Mouse (Mus musculus): ENCODE results near the gene Ppp2r2c. TPM values are rescaled to one million over a fixed set of nuclear protein-coding genes. Genes with fewer than 3 reads are reported as not detected.

Ppp2r2c gene
- polyA plus RNA-seq, 1 experiment = 5.2 TPM

DNA sequence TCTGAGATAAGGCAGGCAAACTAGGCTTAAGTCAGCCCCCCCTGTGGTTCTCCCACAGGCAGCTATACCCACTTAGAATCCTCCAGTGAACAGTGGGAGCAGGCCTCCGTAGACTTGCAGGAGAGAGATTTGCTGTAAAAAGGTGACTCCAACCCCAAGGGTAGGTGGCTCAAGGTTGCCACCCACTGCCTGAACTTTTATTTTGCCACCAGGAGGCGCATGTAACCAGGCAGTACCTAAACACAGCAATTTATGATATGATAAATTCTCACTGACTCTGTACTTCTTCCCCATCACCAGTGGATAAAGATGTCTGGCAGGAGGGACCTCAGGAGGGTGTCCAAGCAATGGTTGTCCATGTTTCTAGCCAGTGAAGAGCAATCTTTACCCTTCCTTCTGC lies 82.6 kb downstream of the Ppp2r2c start:
- no peak for DNase-seq
- no peaks in the 10 kb centered on the region for H3K4me1 ChIP-seq (ENCODE audit: control insufficient read depth, insufficient read depth, low read length)
- 35% methylated on average over 2 of the region's 2 CpGs for WGBS
- TF ChIP-seq CTCF (IDR thresholded peaks at IDR 0.05; ENCODE audit: insufficient read depth, low read length) (0 out of 2 replicates have a peak, but pooled peaks have one; percentile 23), POLR2A (IDR thresholded peaks at IDR 0.05; ENCODE audit: borderline replicate concordance, extremely low read depth, low read depth, low read length) (no peak)
- H3K4me3 ChIP-seq (replicated peaks; ENCODE audit: extremely low read depth, low read depth, low read length) = no peak overlapping the region

DNA sequence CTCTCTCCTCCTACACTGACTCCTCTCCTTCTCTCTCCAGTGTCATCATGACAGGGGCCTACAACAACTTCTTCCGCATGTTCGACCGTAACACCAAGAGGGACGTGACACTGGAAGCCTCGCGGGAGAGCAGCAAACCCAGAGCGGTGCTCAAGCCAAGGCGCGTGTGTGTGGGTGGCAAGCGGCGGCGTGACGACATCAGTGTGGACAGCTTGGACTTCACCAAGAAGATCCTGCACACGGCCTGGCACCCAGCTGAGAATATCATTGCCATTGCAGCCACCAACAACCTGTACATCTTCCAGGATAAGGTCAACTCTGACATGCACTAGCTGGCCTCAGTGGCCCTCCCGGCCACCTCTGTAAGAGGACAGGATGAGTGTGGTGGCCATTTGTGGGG lies 84.0 kb downstream of the Ppp2r2c start:
- Histone ChIP-seq H3K4me1 (ENCODE audit: control insufficient read depth, insufficient read depth, low read length) (no peaks in the 10 kb centered on the region), H3K4me3 (replicated peaks; ENCODE audit: extremely low read depth, low read depth, low read length) (no peak overlapping the region)
- 86% methylated on average over 15 of the region's 15 CpGs for WGBS
- TF ChIP-seq POLR2A (IDR thresholded peaks at IDR 0.05; ENCODE audit: borderline replicate concordance, extremely low read depth, low read depth, low read length) = no peak
- TF ChIP-seq CTCF (IDR thresholded peaks at IDR 0.05; ENCODE audit: insufficient read depth, low read length) = no peak
- no peak for DNase-seq

DNA sequence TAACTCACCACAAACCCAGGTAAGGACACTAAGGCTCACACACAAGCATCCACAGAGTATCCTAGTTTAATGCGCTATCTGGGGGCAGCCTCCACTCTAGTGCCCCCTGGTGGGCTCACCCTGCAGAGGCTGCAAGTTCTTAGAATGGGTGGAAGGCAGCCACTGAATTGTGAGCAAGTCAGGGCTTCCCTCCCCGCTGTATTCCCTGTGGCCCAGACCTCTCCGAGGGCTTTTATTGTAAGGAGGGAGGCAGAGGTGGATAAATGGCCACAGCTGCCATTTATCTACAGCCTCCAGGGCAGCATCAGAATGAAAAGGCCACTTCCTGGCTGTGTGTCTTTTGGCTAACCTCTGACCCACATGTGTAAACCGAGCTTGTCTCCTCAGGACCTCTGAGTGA lies 87.1 kb downstream of the Ppp2r2c start:
- DNase-seq = no peak
- peak; percentile 41 for TF ChIP-seq CTCF (IDR thresholded peaks at IDR 0.05; ENCODE audit: insufficient read depth, low read length)
- no peak for TF ChIP-seq POLR2A (IDR thresholded peaks at IDR 0.05; ENCODE audit: borderline replicate concordance, extremely low read depth, low read depth, low read length)
- Histone ChIP-seq H3K4me1 (ENCODE audit: control insufficient read depth, insufficient read depth, low read length) (no peaks in the 10 kb centered on the region), H3K4me3 (replicated peaks; ENCODE audit: extremely low read depth, low read depth, low read length) (no peak overlapping the region)
- 8% methylated on average over 4 of the region's 4 CpGs for WGBS

DNA sequence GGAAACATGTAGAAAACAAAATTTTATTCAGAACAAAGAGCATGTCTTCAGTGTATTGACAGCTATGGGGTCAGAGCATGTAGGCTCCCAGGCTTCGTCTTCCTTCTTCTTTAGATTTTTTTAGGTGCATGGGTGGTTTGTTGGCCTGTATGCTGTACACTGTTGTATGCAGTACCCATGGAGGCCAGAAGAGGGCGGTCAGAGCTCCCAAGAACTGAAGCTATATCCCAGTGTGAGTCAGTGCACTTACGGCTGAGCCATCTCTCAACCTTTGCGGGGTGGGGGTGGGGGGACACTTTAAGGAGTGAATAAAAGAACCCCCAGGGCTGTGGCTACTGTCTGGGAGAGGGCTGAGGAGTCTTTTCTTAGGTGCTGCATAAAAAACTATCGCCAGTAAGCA lies 90.5 kb downstream of the Ppp2r2c start:
- no peaks in the 10 kb centered on the region for H3K4me1 ChIP-seq (ENCODE audit: control insufficient read depth, insufficient read depth, low read length)
- peak; percentile 59 for DNase-seq
- no peak for TF ChIP-seq POLR2A (IDR thresholded peaks at IDR 0.05; ENCODE audit: borderline replicate concordance, extremely low read depth, low read depth, low read length)
- peak; percentile 70 for TF ChIP-seq CTCF (IDR thresholded peaks at IDR 0.05; ENCODE audit: insufficient read depth, low read length)
- 32% methylated on average over 5 of the region's 5 CpGs for WGBS
- no peak overlapping the region for H3K4me3 ChIP-seq (replicated peaks; ENCODE audit: extremely low read depth, low read depth, low read length)

DNA sequence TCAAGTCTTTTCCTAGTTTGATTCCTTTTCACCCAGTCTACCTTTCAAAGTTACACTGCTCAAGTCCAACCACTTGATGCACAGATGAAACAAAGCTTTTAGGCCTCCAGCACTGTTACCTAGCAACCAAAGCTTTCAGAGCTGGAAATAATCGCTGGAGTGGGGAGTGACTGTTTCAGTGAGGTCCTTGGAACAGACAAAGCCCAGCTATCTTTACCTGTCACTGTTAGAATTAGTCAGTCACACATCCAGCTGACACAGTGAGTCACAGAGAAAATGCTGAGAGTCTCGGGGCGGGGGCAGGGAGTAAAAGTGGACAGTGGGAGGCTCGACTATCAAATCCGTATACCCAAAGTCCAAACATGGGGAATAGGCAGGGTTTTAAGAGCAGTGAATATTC lies 92.2 kb downstream of the Ppp2r2c start:
- WGBS = 32% methylated on average over 5 of the region's 5 CpGs
- no peak for DNase-seq
- TF ChIP-seq POLR2A (IDR thresholded peaks at IDR 0.05; ENCODE audit: borderline replicate concordance, extremely low read depth, low read depth, low read length) = no peak
- TF ChIP-seq CTCF (IDR thresholded peaks at IDR 0.05; ENCODE audit: insufficient read depth, low read length) = no peak
- H3K4me3 ChIP-seq (replicated peaks; ENCODE audit: extremely low read depth, low read depth, low read length) = no peak overlapping the region
- no peaks in the 10 kb centered on the region for H3K4me1 ChIP-seq (ENCODE audit: control insufficient read depth, insufficient read depth, low read length)

DNA sequence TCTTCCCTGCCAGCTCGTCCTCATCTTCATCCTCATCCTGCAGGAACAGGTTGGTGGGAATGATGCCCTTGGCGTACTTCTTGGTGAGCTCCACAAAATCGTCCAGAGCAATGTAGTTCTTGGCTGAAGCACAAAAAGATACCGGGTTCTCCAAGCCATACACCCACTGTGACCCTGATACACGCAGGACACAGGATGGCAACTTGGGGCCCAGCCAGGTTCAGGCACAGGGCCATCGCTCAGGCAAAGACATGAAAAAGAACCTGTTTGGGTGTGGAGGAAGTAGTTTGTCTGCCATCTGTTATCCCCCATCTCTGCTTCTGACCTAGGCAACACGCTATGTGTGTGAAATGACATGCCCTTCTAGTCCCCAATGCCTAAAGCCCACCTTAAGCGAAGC lies 103.3 kb downstream of the Ppp2r2c start:
- WGBS = 89% methylated on average over 8 of the region's 8 CpGs
- Histone ChIP-seq H3K4me3 (replicated peaks; ENCODE audit: extremely low read depth, low read depth, low read length) (no peak overlapping the region), H3K4me1 (ENCODE audit: control insufficient read depth, insufficient read depth, low read length) (no peaks in the 10 kb centered on the region)
- DNase-seq = no peak
- TF ChIP-seq CTCF (IDR thresholded peaks at IDR 0.05; ENCODE audit: insufficient read depth, low read length) (no peak), POLR2A (IDR thresholded peaks at IDR 0.05; ENCODE audit: borderline replicate concordance, extremely low read depth, low read depth, low read length) (no peak)

DNA sequence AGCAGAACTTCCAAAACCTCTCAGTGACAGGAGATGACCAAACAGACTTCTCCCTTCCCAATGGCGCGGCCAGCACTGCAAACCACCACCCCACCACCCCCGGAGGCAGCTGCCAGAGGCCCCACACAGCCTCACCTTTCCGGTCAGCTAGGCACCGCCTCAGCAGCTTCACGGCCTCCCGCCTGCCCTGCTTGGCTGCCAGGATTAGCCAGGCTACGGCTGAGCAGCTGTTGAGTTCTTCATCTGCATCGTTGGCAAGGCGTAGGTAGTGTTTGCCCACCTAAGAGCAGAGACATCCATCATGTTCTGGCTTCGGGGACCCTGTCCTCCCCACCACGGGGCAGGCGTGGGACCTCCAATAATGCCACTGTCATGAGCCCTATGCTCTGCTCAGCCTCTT lies 107.0 kb downstream of the Ppp2r2c start:
- H3K4me3 ChIP-seq (replicated peaks; ENCODE audit: extremely low read depth, low read depth, low read length) = no peak overlapping the region
- DNase-seq = no peak
- H3K4me1 ChIP-seq (ENCODE audit: control insufficient read depth, insufficient read depth, low read length) = no peaks in the 10 kb centered on the region
- WGBS = 85% methylated on average over 13 of the region's 13 CpGs
- TF ChIP-seq CTCF (IDR thresholded peaks at IDR 0.05; ENCODE audit: insufficient read depth, low read length) = no peak
- TF ChIP-seq POLR2A (IDR thresholded peaks at IDR 0.05; ENCODE audit: borderline replicate concordance, extremely low read depth, low read depth, low read length) = no peak

DNA sequence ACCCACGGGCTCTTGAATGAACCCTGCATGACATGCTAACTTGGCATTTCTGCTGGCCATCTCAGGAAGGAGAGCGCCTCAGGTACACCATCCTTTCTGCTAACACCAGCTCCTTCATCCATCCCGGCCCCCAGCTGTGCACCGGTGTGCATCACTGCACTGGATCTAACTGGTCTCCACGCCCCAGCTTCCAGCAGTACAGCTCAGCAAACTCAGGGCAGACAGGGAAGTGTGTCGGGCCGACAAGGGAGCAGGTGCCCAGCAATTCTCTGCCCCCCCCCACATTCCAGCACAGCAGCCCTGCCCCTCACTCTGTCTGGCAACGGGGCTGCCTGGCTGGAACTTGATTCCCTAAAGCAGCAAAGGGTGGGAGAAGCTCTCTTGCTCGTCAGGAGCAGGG lies 109.5 kb downstream of the Ppp2r2c start:
- DNase-seq = no peak
- H3K4me3 ChIP-seq (replicated peaks; ENCODE audit: extremely low read depth, low read depth, low read length) = no peak overlapping the region
- no peak for TF ChIP-seq CTCF (IDR thresholded peaks at IDR 0.05; ENCODE audit: insufficient read depth, low read length)
- TF ChIP-seq POLR2A (IDR thresholded peaks at IDR 0.05; ENCODE audit: borderline replicate concordance, extremely low read depth, low read depth, low read length) = no peak
- 70% methylated on average over 9 of the region's 9 CpGs for WGBS
- no peaks in the 10 kb centered on the region for H3K4me1 ChIP-seq (ENCODE audit: control insufficient read depth, insufficient read depth, low read length)

DNA sequence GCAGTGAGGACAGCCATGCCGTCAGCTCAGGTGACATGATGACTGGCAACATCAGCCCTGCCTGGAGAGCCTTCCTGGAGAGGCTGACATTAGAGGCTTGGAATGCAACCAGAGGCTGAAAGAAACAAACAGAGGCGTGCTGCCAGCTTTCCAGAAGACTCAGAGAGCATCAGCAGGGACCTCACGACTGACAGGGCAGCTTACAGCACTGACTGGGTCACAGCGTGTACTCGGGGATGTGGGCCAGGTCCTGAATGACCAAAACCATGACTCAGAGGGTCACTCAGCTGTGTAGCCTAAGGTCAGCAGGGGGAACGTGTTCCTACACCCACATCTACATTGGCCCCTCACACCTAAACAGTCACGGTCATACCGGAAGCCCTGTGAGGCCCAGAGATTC lies 110.7 kb downstream of the Ppp2r2c start:
- no peaks in the 10 kb centered on the region for H3K4me1 ChIP-seq (ENCODE audit: control insufficient read depth, insufficient read depth, low read length)
- no peak overlapping the region for H3K4me3 ChIP-seq (replicated peaks; ENCODE audit: extremely low read depth, low read depth, low read length)
- peak; percentile 15 for DNase-seq
- 54% methylated on average over 8 of the region's 8 CpGs for WGBS
- TF ChIP-seq CTCF (IDR thresholded peaks at IDR 0.05; ENCODE audit: insufficient read depth, low read length) = no peak
- no peak for TF ChIP-seq POLR2A (IDR thresholded peaks at IDR 0.05; ENCODE audit: borderline replicate concordance, extremely low read depth, low read depth, low read length)

DNA sequence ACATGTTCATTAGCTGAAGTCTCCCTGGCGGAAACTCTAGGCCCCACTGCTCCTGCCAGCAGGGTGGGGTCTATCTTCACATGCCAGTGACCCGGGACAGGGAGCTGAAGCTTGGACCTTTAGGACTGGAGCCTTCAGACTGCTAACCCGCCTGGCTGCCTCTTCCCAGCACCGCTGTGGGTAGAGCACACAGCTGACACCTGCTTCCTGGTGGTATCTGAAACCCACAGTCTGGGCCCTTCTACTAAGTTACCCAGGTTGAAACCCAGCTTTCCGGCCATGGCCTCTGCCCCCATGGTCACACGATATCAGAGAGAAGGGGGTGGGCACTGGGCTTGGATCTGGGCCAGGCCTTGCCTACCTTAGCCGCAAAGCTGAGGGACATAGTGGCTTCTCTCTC lies 111.3 kb downstream of the Ppp2r2c start:
- TF ChIP-seq CTCF (IDR thresholded peaks at IDR 0.05; ENCODE audit: insufficient read depth, low read length) (no peak), POLR2A (IDR thresholded peaks at IDR 0.05; ENCODE audit: borderline replicate concordance, extremely low read depth, low read depth, low read length) (no peak)
- no peak overlapping the region for H3K4me3 ChIP-seq (replicated peaks; ENCODE audit: extremely low read depth, low read depth, low read length)
- WGBS = 60% methylated on average over 7 of the region's 7 CpGs
- no peak for DNase-seq
- H3K4me1 ChIP-seq (ENCODE audit: control insufficient read depth, insufficient read depth, low read length) = no peaks in the 10 kb centered on the region

Data from lung, adult 2 months (tissue).